Mouse (Mus musculus) midbrain, postnatal 0 days (tissue): ENCODE results near the gene Cdc20. TPM values are rescaled to one million over a fixed set of nuclear protein-coding genes. Genes with fewer than 3 reads are reported as not detected.

Experiments used
- ATAC-seq: fragments of 200-750 bp; cut with Nextera tagmentation; 2 replicates; pipeline ENCODE4 v1.8.0; 2017; ENCODE audit warnings: moderate number of reproducible peaks, mild to moderate bottlenecking, moderate TSS enrichment, moderate library complexity; ENCODE audit not compliant: low FRiP score
- DNase-seq: peaks from one replicate; pipeline ENCODE4 v3.0.0-alpha.2; 2015; ENCODE audit warnings: low spot score
- H3K27ac ChIP-seq: fragments of 300-500 bp; sonication (generic); 2 replicates; pipeline ENCODE4 v1.5.1; 2014; ENCODE audit warnings: low read depth, mild to moderate bottlenecking, low read length, mixed read lengths
- H3K27me3 ChIP-seq: fragments of 300-500 bp; sonication (generic); 2 replicates; pipeline ENCODE4 v1.6.1; 2014; ENCODE audit warnings: low read length, control low read depth, mixed read lengths; ENCODE audit not compliant: insufficient read depth
- H3K36me3 ChIP-seq: fragments of 300-500 bp; sonication (generic); 2 replicates; pipeline ENCODE4 v1.6.1; 2014; ENCODE audit warnings: low read length, control low read depth, mixed read lengths; ENCODE audit not compliant: insufficient read depth
- H3K4me1 ChIP-seq: fragments of 300-500 bp; sonication (generic); 2 replicates; pipeline ENCODE4 v1.6.1; 2014; ENCODE audit warnings: mild to moderate bottlenecking, control low read depth, antibody characterized with exemption, low read length, mixed read lengths; ENCODE audit not compliant: insufficient read depth
- H3K4me2 ChIP-seq: fragments of 300-500 bp; sonication (generic); 2 replicates; pipeline ENCODE4 v1.6.1; 2014; ENCODE audit warnings: low read depth, mild to moderate bottlenecking, low read length, mixed read lengths; ENCODE audit not compliant: poor library complexity, severe bottlenecking
- H3K4me3 ChIP-seq: fragments of 300-500 bp; sonication (generic); 2 replicates; pipeline ENCODE4 v1.5.1; 2014; ENCODE audit warnings: low read depth, mild to moderate bottlenecking, low read length, moderate library complexity
- H3K9ac ChIP-seq: fragments of 300-500 bp; sonication (generic); replicated peaks from 2 replicates; pipeline ENCODE4 v1.6.1; 2014; ENCODE audit warnings: mild to moderate bottlenecking, low read length, moderate library complexity, mixed read lengths; ENCODE audit not compliant: poor library complexity, severe bottlenecking
- H3K9me3 ChIP-seq: fragments of 300-500 bp; sonication (generic); 2 replicates; pipeline ENCODE4 v1.6.1; 2016; ENCODE audit warnings: low read length, control low read depth
- CTCF ChIP-seq: IDR thresholded peaks from 2 replicates; pipeline ENCODE4 v1.5.1; 2016; ENCODE audit warnings: antibody characterized with exemption, mild to moderate bottlenecking
- WGBS: fragments of 180-500 bp; shearing (Covaris S2); extraction: QIAGEN DNeasy Blood & Tissue Kit; methylation state at CpG from one replicate; pipeline ENCODE4 v1.1.7; 2014; 5-methylcytosine and 5-hydroxymethylcytosine counted together
- polyA plus RNA-seq: library from polyadenylated mRNA; unstranded; fragments of >200 nt; fragmentation: Nextera tagmentation; extraction: Ambion mirVana; gene quantifications from 2 replicates; pipeline ENCODE4 v1.2.1, GENCODE M21; 2015
- total RNA-seq: library from RNA; depleted of rRNA; stranded (reverse); fragments of >200 nt; gene quantifications from 2 replicates; pipeline ENCODE4 v1.2.3, GENCODE M21; 2014

Cdc20 gene
- total and polyA plus RNA-seq, 2 experiments from 2014 or later: 9.7 to 15.3 TPM

DNA sequence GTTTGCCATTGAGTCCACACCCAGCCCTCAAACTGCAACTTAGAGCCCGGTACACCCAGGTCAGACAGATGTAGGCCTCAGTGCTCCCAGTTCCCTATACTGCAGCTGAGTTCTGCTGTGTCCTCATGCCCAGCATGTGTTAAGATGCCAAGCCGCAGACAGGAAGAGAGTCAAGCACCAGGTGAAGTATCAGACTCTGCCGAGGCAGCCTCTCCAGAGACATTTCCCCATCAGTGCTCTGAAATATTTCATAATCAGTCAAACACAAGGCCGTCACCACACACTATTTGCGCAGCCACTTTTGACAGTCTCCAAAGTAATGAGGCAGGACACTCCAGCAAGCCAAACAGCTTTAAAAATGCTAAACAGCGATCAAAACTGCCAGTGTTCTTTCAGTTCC is 38.8 kb downstream of the Cdc20 start:
- H3K9ac ChIP-seq: no peak overlapping the region
- DNase-seq (no peak), ATAC-seq (no peak)
- no peak overlapping the region for H3K4me3 ChIP-seq
- no peak overlapping the region for H3K4me2 ChIP-seq
- 94% methylated on average over 6 of the region's 6 CpGs for WGBS
- no peak for TF ChIP-seq CTCF
- H3K36me3 ChIP-seq: peaks cover 84% of the 10 kb centered on the region
- H3K4me1 ChIP-seq: no peaks in the 10 kb centered on the region
- no peaks in the 10 kb centered on the region for H3K27me3 ChIP-seq
- no peak overlapping the region for H3K27ac ChIP-seq
- H3K9me3 ChIP-seq: no peaks in the 10 kb centered on the region

DNA sequence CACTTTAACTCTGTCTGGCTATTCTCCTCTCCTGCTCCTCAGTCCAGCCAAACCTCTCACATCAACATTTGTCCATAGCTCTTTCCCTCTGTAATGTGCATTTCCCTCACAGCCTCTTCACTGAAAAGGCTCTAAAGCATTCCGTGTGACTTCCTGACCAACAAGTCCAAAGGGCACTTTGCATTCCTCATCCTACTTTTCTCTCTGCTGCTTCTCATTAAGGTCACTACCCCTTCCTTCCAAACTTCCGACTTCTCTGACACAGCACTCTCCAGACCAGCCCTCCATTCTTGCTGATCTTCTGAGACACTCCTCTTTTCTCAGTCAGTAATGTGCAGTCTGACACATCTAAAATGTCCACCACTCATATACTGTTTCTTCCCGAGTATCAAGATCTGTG is 40.7 kb downstream of the Cdc20 start:
- Histone ChIP-seq H3K27me3 (no peaks in the 10 kb centered on the region), H3K4me1 (no peaks in the 10 kb centered on the region), H3K36me3 (peaks cover 87% of the 10 kb centered on the region), H3K9me3 (no peaks in the 10 kb centered on the region), H3K4me2 (no peak overlapping the region), H3K27ac (no peak overlapping the region), H3K4me3 (no peak overlapping the region), H3K9ac (no peak overlapping the region)
- WGBS: 83% methylated on average over 3 of the region's 3 CpGs
- no peak for ATAC-seq
- no peak for DNase-seq
- no peak for TF ChIP-seq CTCF

DNA sequence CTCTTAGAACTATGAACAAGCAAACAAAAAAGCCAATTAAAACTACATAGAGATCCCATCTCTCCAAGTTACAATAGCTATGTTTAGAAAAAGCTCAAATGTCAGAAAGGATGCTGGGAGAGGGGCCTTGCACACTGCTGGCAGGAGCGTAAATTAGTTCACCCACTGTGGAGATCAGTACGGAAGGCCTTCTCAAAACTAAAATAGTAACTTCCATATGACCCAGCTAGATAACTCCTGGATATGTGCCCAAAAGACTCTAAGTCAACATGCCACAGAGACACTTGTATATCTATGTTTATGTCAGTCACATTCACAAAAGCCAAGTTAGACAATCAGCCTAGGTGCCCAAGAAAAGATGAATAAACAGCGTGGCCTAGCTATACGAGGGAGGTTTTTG is 41.9 kb downstream of the Cdc20 start:
- H3K27me3 ChIP-seq: no peaks in the 10 kb centered on the region
- H3K36me3 ChIP-seq: peaks cover 91% of the 10 kb centered on the region
- no peaks in the 10 kb centered on the region for H3K9me3 ChIP-seq
- TF ChIP-seq CTCF: no peak
- 87% methylated on average over 4 of the region's 4 CpGs for WGBS
- H3K27ac ChIP-seq: no peak overlapping the region
- H3K4me3 ChIP-seq: no peak overlapping the region
- DNase-seq: no peak
- no peak overlapping the region for H3K9ac ChIP-seq
- H3K4me1 ChIP-seq: no peaks in the 10 kb centered on the region
- ATAC-seq: no peak
- H3K4me2 ChIP-seq: no peak overlapping the region

DNA sequence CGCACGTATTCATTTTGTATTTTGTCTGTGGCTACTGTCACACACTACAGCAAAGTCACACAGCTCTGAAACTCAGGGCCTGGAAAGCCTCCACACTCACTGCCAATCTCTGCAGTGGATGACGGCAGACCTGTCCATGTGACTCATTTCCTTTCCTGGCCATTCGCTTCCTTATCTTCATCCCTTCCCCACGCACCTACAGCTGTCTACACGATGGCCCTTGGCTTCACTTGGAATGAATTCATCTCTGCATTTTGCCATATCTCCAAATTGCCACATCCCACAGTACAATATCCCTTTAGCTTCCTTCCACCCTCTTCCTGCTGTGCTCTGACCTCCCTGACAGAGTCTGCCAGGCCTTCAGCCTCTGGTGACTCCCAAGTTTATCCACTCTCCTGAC is 42.6 kb downstream of the Cdc20 start:
- H3K27ac ChIP-seq: no peak overlapping the region
- H3K4me1 ChIP-seq: no peaks in the 10 kb centered on the region
- WGBS: 92% methylated on average over 6 of the region's 6 CpGs
- H3K27me3 ChIP-seq: no peaks in the 10 kb centered on the region
- no peak overlapping the region for H3K4me3 ChIP-seq
- TF ChIP-seq CTCF: no peak
- no peak for ATAC-seq
- peaks cover 92% of the 10 kb centered on the region for H3K36me3 ChIP-seq
- no peak overlapping the region for H3K4me2 ChIP-seq
- no peak overlapping the region for H3K9ac ChIP-seq
- H3K9me3 ChIP-seq: no peaks in the 10 kb centered on the region
- no peak for DNase-seq

DNA sequence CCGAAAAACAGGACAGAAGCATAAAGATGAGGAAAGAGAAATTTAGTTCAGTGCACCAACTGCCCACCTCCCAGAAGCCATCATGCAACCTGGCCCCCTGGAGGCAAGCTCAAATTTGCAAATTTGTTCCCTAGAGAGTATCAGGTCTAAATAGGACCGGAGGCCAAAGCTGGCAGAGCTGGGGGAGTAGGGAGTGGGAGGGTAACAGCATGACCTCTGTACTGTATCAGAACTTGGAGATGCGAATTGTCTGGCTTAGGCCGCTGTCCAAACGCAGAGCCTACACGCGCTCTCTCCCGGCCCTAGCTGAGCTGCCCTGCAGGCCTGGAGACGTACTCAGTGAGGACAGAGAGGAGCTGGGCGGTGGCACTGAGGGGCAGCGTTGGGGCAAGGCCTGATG is 47.0 kb downstream of the Cdc20 start:
- DNase-seq (no peak), ATAC-seq (no peak)
- no peak overlapping the region for H3K4me2 ChIP-seq
- H3K27me3 ChIP-seq: no peaks in the 10 kb centered on the region
- no peak overlapping the region for H3K4me3 ChIP-seq
- H3K4me1 ChIP-seq: no peaks in the 10 kb centered on the region
- H3K27ac ChIP-seq: no peak overlapping the region
- WGBS: 91% methylated on average over 11 of the region's 11 CpGs
- TF ChIP-seq CTCF: no peak
- no peaks in the 10 kb centered on the region for H3K9me3 ChIP-seq
- H3K9ac ChIP-seq: no peak overlapping the region
- H3K36me3 ChIP-seq: peaks cover 98% of the 10 kb centered on the region

DNA sequence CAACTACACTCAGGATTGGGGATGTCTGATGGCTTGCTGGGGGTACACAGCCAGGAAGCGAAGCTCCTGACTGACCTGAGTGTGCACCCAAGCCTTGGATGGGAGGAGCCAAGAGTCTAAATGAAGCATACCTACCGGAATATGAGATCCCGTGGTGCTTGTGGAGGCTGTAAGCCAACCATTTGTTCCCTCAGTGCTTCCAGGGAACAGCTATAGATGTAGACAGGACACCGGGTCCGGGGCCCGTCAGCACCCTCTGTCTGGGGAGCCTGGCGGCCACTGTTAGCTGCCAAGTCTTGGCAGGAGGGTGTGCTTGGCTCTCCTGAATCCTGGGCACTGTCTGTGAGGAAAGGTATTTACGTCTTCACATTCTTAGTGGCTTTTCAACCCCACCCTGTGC is 49.8 kb downstream of the Cdc20 start:
- WGBS: 91% methylated on average over 8 of the region's 8 CpGs
- Histone ChIP-seq H3K9ac (no peak overlapping the region), H3K9me3 (no peaks in the 10 kb centered on the region), H3K36me3 (peaks cover 97% of the 10 kb centered on the region), H3K27ac (no peak overlapping the region), H3K4me1 (no peaks in the 10 kb centered on the region), H3K27me3 (no peaks in the 10 kb centered on the region), H3K4me3 (no peak overlapping the region), H3K4me2 (no peak overlapping the region)
- TF ChIP-seq CTCF: no peak
- no peak for DNase-seq
- no peak for ATAC-seq
